Mouse (Mus musculus): ENCODE results near the gene Cacna1e. TPM values are rescaled to one million over a fixed set of nuclear protein-coding genes. Genes with fewer than 3 reads are reported as not detected.

The Cacna1e gene
- polyA plus RNA-seq, 1 experiment from 2014 or later = 3.2 TPM

- 89% methylated on average over 6 of the region's 6 CpGs for WGBS
- no peak for ATAC-seq (ENCODE audit: low FRiP score)
- Histone ChIP-seq H3K4me2 (no peak overlapping the region), H3K9ac (no peak overlapping the region), H3K9me3 (no peaks in the 10 kb centered on the region), H3K27me3 (no peaks in the 10 kb centered on the region), H3K36me3 (replicated peaks) (no peaks in the 10 kb centered on the region), H3K27ac (no peak overlapping the region), H3K4me3 (replicated peaks) (no peak overlapping the region), H3K4me1 (peaks cover 11% of the 10 kb centered on the region; the same call in 1 of the 2 replicates)
Observed at GRCm38 (mm10) chr1:154830051-154830450, 54.2 kb downstream of the Cacna1e start.

GRCm38 (mm10) chr1:154823098-154823497, 61.2 kb downstream of the Cacna1e start:
- WGBS = 84% methylated on average over 3 of the region's 3 CpGs
- Histone ChIP-seq H3K27ac (no peak overlapping the region), H3K9me3 (no peaks in the 10 kb centered on the region), H3K36me3 (replicated peaks) (no peaks in the 10 kb centered on the region), H3K27me3 (no peaks in the 10 kb centered on the region), H3K4me3 (replicated peaks) (no peak overlapping the region), H3K9ac (no peak overlapping the region), H3K4me2 (no peak overlapping the region), H3K4me1 (no peaks in the 10 kb centered on the region)
- no peak for ATAC-seq (ENCODE audit: low FRiP score)

- WGBS = 93% methylated on average over 7 of the region's 7 CpGs
- no peaks in the 10 kb centered on the region for H3K9me3 ChIP-seq
- ATAC-seq (ENCODE audit: low FRiP score) = no peak
- H3K27ac ChIP-seq = no peak overlapping the region
- H3K27me3 ChIP-seq = no peaks in the 10 kb centered on the region
- H3K36me3 ChIP-seq (replicated peaks) = no peaks in the 10 kb centered on the region
- H3K4me2 ChIP-seq = no peak overlapping the region
- H3K4me3 ChIP-seq (replicated peaks) = no peak overlapping the region
- no peak overlapping the region for H3K9ac ChIP-seq
- H3K4me1 ChIP-seq = peaks cover 9% of the 10 kb centered on the region; the same call in 1 of the 2 replicates
Observed at GRCm38 (mm10) chr1:154820422-154820821, 63.9 kb downstream of the Cacna1e start.

GRCm38 (mm10) chr1:154819960-154820359, 64.3 kb downstream of the Cacna1e start:
- no peak overlapping the region for H3K4me3 ChIP-seq (replicated peaks)
- H3K27me3 ChIP-seq = no peaks in the 10 kb centered on the region
- 91% methylated on average over 2 of the region's 2 CpGs for WGBS
- no peaks in the 10 kb centered on the region for H3K9me3 ChIP-seq
- no peak for ATAC-seq (ENCODE audit: low FRiP score)
- H3K36me3 ChIP-seq (replicated peaks) = no peaks in the 10 kb centered on the region
- no peak overlapping the region for H3K9ac ChIP-seq
- H3K4me1 ChIP-seq = peaks cover 9% of the 10 kb centered on the region; the same call in 1 of the 2 replicates
- H3K27ac ChIP-seq = no peak overlapping the region
- H3K4me2 ChIP-seq = no peak overlapping the region

GRCm38 (mm10) chr1:154818742-154819141, 65.6 kb downstream of the Cacna1e start:
- H3K27ac ChIP-seq = no peak overlapping the region
- H3K27me3 ChIP-seq = no peaks in the 10 kb centered on the region
- H3K4me1 ChIP-seq = peaks cover 9% of the 10 kb centered on the region; the same call in 1 of the 2 replicates
- H3K9ac ChIP-seq = no peak overlapping the region
- no peak overlapping the region for H3K4me2 ChIP-seq
- H3K36me3 ChIP-seq (replicated peaks) = no peaks in the 10 kb centered on the region
- ATAC-seq (ENCODE audit: low FRiP score) = no peak
- no peaks in the 10 kb centered on the region for H3K9me3 ChIP-seq
- WGBS = 50% methylated on average over 1 of the region's 1 CpGs
- H3K4me3 ChIP-seq (replicated peaks) = no peak overlapping the region

- ATAC-seq (ENCODE audit: low FRiP score) = peak; percentile 39; the same call in 1 of the 2 replicates
- Histone ChIP-seq H3K4me3 (replicated peaks) (no peak overlapping the region), H3K4me1 (peaks cover 9% of the 10 kb centered on the region; the same call in 1 of the 2 replicates), H3K4me2 (no peak overlapping the region), H3K27ac (0 out of 2 replicates have a peak overlapping the region, but pooled peaks have one; percentile 19), H3K9me3 (no peaks in the 10 kb centered on the region), H3K36me3 (replicated peaks) (no peaks in the 10 kb centered on the region), H3K9ac (no peak overlapping the region), H3K27me3 (no peaks in the 10 kb centered on the region)
- 60% methylated on average over 6 of the region's 6 CpGs for WGBS
Observed at GRCm38 (mm10) chr1:154816836-154817235, 67.5 kb downstream of the Cacna1e start.

GRCm38 (mm10) chr1:154816267-154816666, 68.0 kb downstream of the Cacna1e start:
- Histone ChIP-seq H3K27me3 (no peaks in the 10 kb centered on the region), H3K4me1 (peaks cover 9% of the 10 kb centered on the region; the same call in 1 of the 2 replicates), H3K4me2 (no peak overlapping the region), H3K4me3 (replicated peaks) (no peak overlapping the region), H3K27ac (no peak overlapping the region), H3K36me3 (replicated peaks) (no peaks in the 10 kb centered on the region), H3K9ac (no peak overlapping the region), H3K9me3 (no peaks in the 10 kb centered on the region)
- WGBS = 91% methylated on average over 3 of the region's 3 CpGs
- ATAC-seq (ENCODE audit: low FRiP score) = no peak

GRCm38 (mm10) chr1:154805742-154806141, 78.6 kb downstream of the Cacna1e start:
- H3K36me3 ChIP-seq (replicated peaks) = no peaks in the 10 kb centered on the region
- 97% methylated on average over 1 of the region's 1 CpGs for WGBS
- no peak for ATAC-seq (ENCODE audit: low FRiP score)

GRCm38 (mm10) chr1:154805038-154805437, 79.3 kb downstream of the Cacna1e start:
- Histone ChIP-seq H3K9me3 (no peaks in the 10 kb centered on the region), H3K27ac (no peak overlapping the region), H3K27me3 (no peaks in the 10 kb centered on the region), H3K9ac (no peak overlapping the region), H3K4me2 (no peak overlapping the region), H3K36me3 (replicated peaks) (no peaks in the 10 kb centered on the region), H3K4me3 (replicated peaks) (no peak overlapping the region), H3K4me1 (no peaks in the 10 kb centered on the region)
- 94% methylated on average over 3 of the region's 3 CpGs for WGBS
- no peak for ATAC-seq (ENCODE audit: low FRiP score)

More at GRCm38 (mm10) chr1:154805742-154806141, 78.6 kb downstream of the Cacna1e start:
- H3K4me1 ChIP-seq = no peaks in the 10 kb centered on the region
- H3K4me3 ChIP-seq (replicated peaks) = no peak overlapping the region
- H3K9me3 ChIP-seq = no peaks in the 10 kb centered on the region
- H3K4me2 ChIP-seq = no peak overlapping the region
- no peak overlapping the region for H3K9ac ChIP-seq
- H3K27me3 ChIP-seq = no peaks in the 10 kb centered on the region
- H3K27ac ChIP-seq = no peak overlapping the region

- H3K9ac ChIP-seq = no peak overlapping the region
- no peaks in the 10 kb centered on the region for H3K9me3 ChIP-seq
- WGBS = 81% methylated on average over 5 of the region's 5 CpGs
- no peak overlapping the region for H3K4me3 ChIP-seq (replicated peaks)
- 0 out of 2 replicates have a peak, but pooled peaks cover 4% of the 10 kb centered on the region for H3K27me3 ChIP-seq
- H3K27ac ChIP-seq = no peak overlapping the region
- no peak overlapping the region for H3K4me2 ChIP-seq
- no peaks in the 10 kb centered on the region for H3K4me1 ChIP-seq
- H3K36me3 ChIP-seq (replicated peaks) = no peaks in the 10 kb centered on the region
- no peak for ATAC-seq (ENCODE audit: low FRiP score)
Observed at GRCm38 (mm10) chr1:154802301-154802904, 81.9 kb downstream of the Cacna1e start.

- Histone ChIP-seq H3K27me3 (0 out of 2 replicates have a peak, but pooled peaks cover 4% of the 10 kb centered on the region), H3K9ac (no peak overlapping the region), H3K27ac (no peak overlapping the region), H3K4me2 (no peak overlapping the region), H3K36me3 (replicated peaks) (no peaks in the 10 kb centered on the region), H3K4me1 (no peaks in the 10 kb centered on the region), H3K9me3 (no peaks in the 10 kb centered on the region), H3K4me3 (replicated peaks) (no peak overlapping the region)
- ATAC-seq (ENCODE audit: low FRiP score) = no peak
- WGBS = 86% methylated on average over 31 of the region's 31 CpGs
Observed at GRCm38 (mm10) chr1:154799257-154799656, 85.0 kb downstream of the Cacna1e start.

- Histone ChIP-seq H3K4me3 (replicated peaks) (no peak overlapping the region), H3K27ac (no peak overlapping the region), H3K4me2 (no peak overlapping the region), H3K9ac (no peak overlapping the region), H3K36me3 (replicated peaks) (no peaks in the 10 kb centered on the region), H3K9me3 (no peaks in the 10 kb centered on the region), H3K4me1 (no peaks in the 10 kb centered on the region), H3K27me3 (0 out of 2 replicates have a peak, but pooled peaks cover 4% of the 10 kb centered on the region)
- no peak for ATAC-seq (ENCODE audit: low FRiP score)
- 75% methylated on average over 2 of the region's 2 CpGs for WGBS
Observed at GRCm38 (mm10) chr1:154798771-154799170, 85.5 kb downstream of the Cacna1e start.

GRCm38 (mm10) chr1:154796685-154797084, 87.6 kb downstream of the Cacna1e start:
- Histone ChIP-seq H3K9ac (no peak overlapping the region), H3K27ac (no peak overlapping the region), H3K36me3 (replicated peaks) (no peaks in the 10 kb centered on the region), H3K4me1 (no peaks in the 10 kb centered on the region), H3K27me3 (0 out of 2 replicates have a peak, but pooled peaks cover 4% of the 10 kb centered on the region), H3K4me2 (no peak overlapping the region), H3K4me3 (replicated peaks) (no peak overlapping the region), H3K9me3 (no peaks in the 10 kb centered on the region)
- no peak for ATAC-seq (ENCODE audit: low FRiP score)
- WGBS = 65% methylated on average over 2 of the region's 2 CpGs

Data from forebrain, embryonic 12.5 days (tissue).